Mouse (Mus musculus): Measurements from ENCODE around the gene Hdlbp. TPM values are rescaled to one million over a fixed set of nuclear protein-coding genes. Genes with fewer than 3 reads are reported as not detected.

The Hdlbp gene
- total and polyA plus RNA-seq, 3 experiments = 62.1 to 482 (median 144) TPM

DNA sequence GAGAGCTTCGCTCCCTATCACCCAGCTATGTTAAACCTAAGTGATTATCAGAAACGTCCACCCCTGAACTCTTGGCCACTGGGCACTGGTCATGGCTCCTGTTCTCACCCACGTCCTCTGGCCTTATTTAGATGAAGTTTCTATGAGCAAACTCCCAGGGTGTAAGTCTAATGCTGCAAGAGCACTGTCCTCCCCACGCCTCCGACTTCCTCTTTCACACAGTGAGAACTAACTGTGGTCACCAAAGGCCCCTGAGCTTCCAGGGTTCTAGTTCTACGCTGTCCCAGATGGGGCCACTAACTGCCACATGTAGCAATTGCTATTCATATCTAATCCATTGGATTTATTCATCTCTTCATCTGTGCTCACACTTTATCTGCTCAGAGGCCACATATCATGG, 113.0 kb downstream of the Hdlbp start:
- DNase-seq (ENCODE audit: low spot score) (no peak), ATAC-seq (ENCODE audit: extremely low read depth, insufficient number of reproducible peaks, low FRiP score, poor library complexity, severe bottlenecking) (no peak)
- Histone ChIP-seq H3K36me3 (replicated peaks) (peaks cover 95% of the 10 kb centered on the region), H3K4me3 (ENCODE audit: low read depth, low read length) (no peak overlapping the region), H3K4me1 (ENCODE audit: insufficient read depth, low read depth, low read length) (0 out of 2 replicates have a peak, but pooled peaks cover 2% of the 10 kb centered on the region), H3K27me3 (ENCODE audit: insufficient read depth, low read length) (no peaks in the 10 kb centered on the region), H3K9me3 (replicated peaks) (no peaks in the 10 kb centered on the region)
- no peak for TF ChIP-seq GATA1 (IDR thresholded peaks at IDR 0.05; ENCODE audit: borderline replicate concordance, low read length)
- TF ChIP-seq CTCF (IDR thresholded peaks at IDR 0.05; ENCODE audit: low read depth, low read length) = no peak
- TF ChIP-seq GATA2 (IDR thresholded peaks at IDR 0.05; ENCODE audit: borderline replicate concordance, low read depth, low read length) = no peak
- TF ChIP-seq POLR2AphosphoS5 (IDR thresholded peaks at IDR 0.05; ENCODE audit: insufficient replicate concordance, low read depth, low read length) = no peak
- TF ChIP-seq TAL1 (conservative IDR thresholded peaks at IDR 0.05; ENCODE audit: low read depth, low read length) = no peak

DNA sequence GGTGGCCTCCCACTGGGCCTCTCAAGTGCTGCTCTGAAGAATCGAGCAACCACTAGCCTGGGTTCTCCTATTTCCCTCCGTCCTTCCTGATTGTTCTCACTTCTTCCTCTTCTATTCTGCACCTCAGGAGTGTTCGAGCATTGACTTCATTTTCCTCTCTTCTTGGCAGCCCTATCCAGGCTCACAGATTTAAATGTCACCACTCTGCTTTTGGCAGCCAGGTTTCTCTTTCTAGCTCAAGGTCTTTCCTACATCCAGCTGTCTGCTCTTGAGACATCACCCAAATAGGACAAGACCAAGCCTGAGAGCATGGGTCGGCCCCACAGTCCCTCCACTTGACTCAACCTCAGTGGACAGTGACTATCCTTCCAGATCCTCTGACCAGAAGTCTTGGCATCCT, 116.0 kb downstream of the Hdlbp start:
- no peaks in the 10 kb centered on the region for H3K9me3 ChIP-seq (replicated peaks)
- H3K36me3 ChIP-seq (replicated peaks) = peaks cover 98% of the 10 kb centered on the region
- 0 out of 2 replicates have a peak, but pooled peaks cover 2% of the 10 kb centered on the region for H3K4me1 ChIP-seq (ENCODE audit: insufficient read depth, low read depth, low read length)
- no peaks in the 10 kb centered on the region for H3K27me3 ChIP-seq (ENCODE audit: insufficient read depth, low read length)
- DNase-seq (ENCODE audit: low spot score) (no peak), ATAC-seq (ENCODE audit: extremely low read depth, insufficient number of reproducible peaks, low FRiP score, poor library complexity, severe bottlenecking) (no peak)
- TF ChIP-seq TAL1 (conservative IDR thresholded peaks at IDR 0.05; ENCODE audit: low read depth, low read length) (no peak), POLR2AphosphoS5 (IDR thresholded peaks at IDR 0.05; ENCODE audit: insufficient replicate concordance, low read depth, low read length) (no peak), CTCF (IDR thresholded peaks at IDR 0.05; ENCODE audit: low read depth, low read length) (no peak), GATA2 (IDR thresholded peaks at IDR 0.05; ENCODE audit: borderline replicate concordance, low read depth, low read length) (no peak), GATA1 (IDR thresholded peaks at IDR 0.05; ENCODE audit: borderline replicate concordance, low read length) (no peak)
- H3K4me3 ChIP-seq (ENCODE audit: low read depth, low read length) = no peak overlapping the region

Other genes starting within 250 kb of the Hdlbp start
- not detected in 2 replicates for gene Sned1, start 243.0 kb downstream of the Hdlbp start, total RNA-seq (2014; fragmentation: Nextera tagmentation)
- gene Sned1, start 243.0 kb downstream of the Hdlbp start, total RNA-seq (2017) = 0.06 and 0.22 TPM in 2 replicates
- not detected in 2 replicates for gene Sned1, start 243.0 kb downstream of the Hdlbp start, polyA plus RNA-seq (2012)
- gene Mterf4, start 172.9 kb downstream of the Hdlbp start, total RNA-seq (2014; fragmentation: Nextera tagmentation) = 20.2 and 25.5 TPM in 2 replicates
- gene Mterf4, start 172.9 kb downstream of the Hdlbp start, total RNA-seq (2017) = 58.2 and 60.5 TPM in 2 replicates
- 4.4 and 5.0 TPM in 2 replicates for gene Mterf4, start 172.9 kb downstream of the Hdlbp start, polyA plus RNA-seq (2012)
- 69.0 and 101 TPM in 2 replicates for gene Ppp1r7, start 136.0 kb downstream of the Hdlbp start, total RNA-seq (2014; fragmentation: Nextera tagmentation)
- gene Ppp1r7, start 136.0 kb downstream of the Hdlbp start, total RNA-seq (2017) = 31.2 and 37.2 TPM in 2 replicates
- gene Ppp1r7, start 136.0 kb downstream of the Hdlbp start, polyA plus RNA-seq (2012) = 28.4 and 42.3 TPM in 2 replicates
- gene Pask, start 135.3 kb downstream of the Hdlbp start, total RNA-seq (2014; fragmentation: Nextera tagmentation) = 23.8 and 25.1 TPM in 2 replicates
- 24.6 and 29.6 TPM in 2 replicates for gene Pask, start 135.3 kb downstream of the Hdlbp start, total RNA-seq (2017)
- gene Pask, start 135.3 kb downstream of the Hdlbp start, polyA plus RNA-seq (2012) = 6.0 and 10.0 TPM in 2 replicates
- not detected in 2 replicates for gene Ano7, start 104.9 kb downstream of the Hdlbp start, total RNA-seq (2014; fragmentation: Nextera tagmentation)
- 0.11 TPM in 1 of 2 replicates, not detected in the other for gene Ano7, start 104.9 kb downstream of the Hdlbp start, total RNA-seq (2017)
- gene Ano7, start 104.9 kb downstream of the Hdlbp start, polyA plus RNA-seq (2012) = not detected in 2 replicates
- 25.9 and 28.1 TPM in 2 replicates for gene Farp2, start 33.3 kb upstream of the Hdlbp start, total RNA-seq (2014; fragmentation: Nextera tagmentation)
- gene Farp2, start 33.3 kb upstream of the Hdlbp start, total RNA-seq (2017) = 4.9 and 5.4 TPM in 2 replicates
- 1.2 and 1.6 TPM in 2 replicates for gene Farp2, start 33.3 kb upstream of the Hdlbp start, polyA plus RNA-seq (2012)
- 102 and 116 TPM in 2 replicates for gene Stk25, start 179.8 kb upstream of the Hdlbp start, total RNA-seq (2014; fragmentation: Nextera tagmentation)
- gene Stk25, start 179.8 kb upstream of the Hdlbp start, total RNA-seq (2017) = 64.8 and 72.8 TPM in 2 replicates
- 19.6 and 23.4 TPM in 2 replicates for gene Stk25, start 179.8 kb upstream of the Hdlbp start, polyA plus RNA-seq (2012)
- not detected in 2 replicates for gene Bok, start 206.8 kb upstream of the Hdlbp start, total RNA-seq (2014; fragmentation: Nextera tagmentation)
- 0.41 TPM in 1 of 2 replicates, not detected in the other for gene Bok, start 206.8 kb upstream of the Hdlbp start, total RNA-seq (2017)
- gene Bok, start 206.8 kb upstream of the Hdlbp start, polyA plus RNA-seq (2012) = not detected in 2 replicates

Data from G1E (cell line).